Mouse (Mus musculus): ENCODE measurements around the gene Ly6g6d.
A peak's percentile ranks its signal among the peaks of the same experiment; 100 is the strongest.
"Not testable (repeated sequence)": the region's sequence is repeated elsewhere in the genome, so short reads cannot be mapped to it uniquely, and the experiment has no call there.

Ly6g6d gene

DNA sequence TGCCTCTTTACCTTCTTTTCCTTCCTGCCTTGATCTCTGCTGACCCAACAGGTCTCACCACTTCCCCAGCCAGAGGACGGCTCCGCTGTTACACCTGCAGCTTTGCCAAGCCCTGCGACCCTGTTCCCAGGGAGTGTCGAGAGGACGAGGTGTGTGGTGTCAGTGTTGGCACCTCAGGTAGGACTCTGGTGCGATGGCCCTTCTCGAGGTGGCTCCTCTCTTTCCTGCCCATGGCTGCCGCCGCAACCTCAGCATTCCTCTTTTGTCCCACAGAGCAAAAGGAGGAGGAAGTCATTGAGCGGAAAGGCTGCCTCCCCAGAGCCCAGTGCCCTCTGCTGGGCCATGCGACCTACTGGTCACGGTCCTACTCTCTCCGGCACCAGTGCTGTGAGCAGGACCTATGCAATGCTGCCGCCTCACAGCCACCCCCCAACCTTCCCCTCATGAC, at the start of gene Ly6g6d:
TSS of gene Ly6g6d (minus strand) at position 280 of the 448 bp plus-strand sequence.
- no peak for DNase-seq (ENCODE audit: low read depth, low spot score)

DNA sequence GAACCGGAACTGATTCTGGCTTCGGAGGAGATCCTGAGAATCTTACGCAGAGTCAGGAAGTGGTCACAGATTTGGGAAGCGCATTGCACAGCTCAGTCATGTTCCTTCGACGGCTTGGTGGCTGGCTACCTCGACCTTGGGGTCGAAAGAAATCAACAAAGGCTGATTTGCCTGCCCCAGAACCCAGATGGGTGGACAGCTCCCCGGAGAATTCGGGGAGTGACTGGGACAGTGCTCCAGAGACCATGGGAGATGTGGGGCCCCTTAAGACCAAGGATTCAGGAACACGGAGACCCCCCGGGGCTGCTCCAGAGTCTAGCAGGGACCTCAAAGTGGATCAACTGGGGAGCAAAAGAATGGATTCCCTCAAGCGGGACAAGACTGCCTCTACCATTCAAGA, 49.2 kb upstream of the Ly6g6d start:
- DNase-seq (ENCODE audit: low read depth, low spot score), result no peak

DNA sequence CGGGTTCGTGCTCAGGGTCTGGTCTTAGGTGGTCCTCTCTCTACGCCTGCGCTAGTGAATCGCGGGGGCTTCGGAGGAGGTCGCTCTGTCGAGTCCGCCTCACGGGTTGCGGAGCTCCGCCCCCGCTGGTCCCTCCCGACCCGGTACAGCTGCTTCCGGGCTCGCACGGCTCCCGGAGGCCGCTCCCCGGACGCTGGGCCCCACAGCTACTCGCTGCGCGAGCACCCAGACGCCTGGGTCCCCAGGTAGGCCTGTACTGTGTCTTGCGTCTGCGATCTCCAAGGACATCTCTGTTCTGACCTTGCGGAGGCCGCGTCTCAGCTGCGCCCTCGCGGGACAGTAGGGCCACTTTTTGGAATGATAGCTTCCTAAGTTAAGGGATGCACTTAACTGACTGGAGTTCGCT, 48.3 kb upstream of the Ly6g6d start, which contains the start of gene D17H6S53E:
TSS of gene D17H6S53E (plus strand) at position 168 of the 406 bp plus-strand sequence.
- DNase-seq (ENCODE audit: low read depth, low spot score), result peak; percentile 61

GRCm38 (mm10) chr17:35125578-35125977, 47.7 kb upstream of the Ly6g6d start:
- DNase-seq (ENCODE audit: low read depth, low spot score), result no peak

GRCm38 (mm10) chr17:35125081-35125480, 47.2 kb upstream of the Ly6g6d start:
- DNase-seq (ENCODE audit: low read depth, low spot score), result no peak

DNA sequence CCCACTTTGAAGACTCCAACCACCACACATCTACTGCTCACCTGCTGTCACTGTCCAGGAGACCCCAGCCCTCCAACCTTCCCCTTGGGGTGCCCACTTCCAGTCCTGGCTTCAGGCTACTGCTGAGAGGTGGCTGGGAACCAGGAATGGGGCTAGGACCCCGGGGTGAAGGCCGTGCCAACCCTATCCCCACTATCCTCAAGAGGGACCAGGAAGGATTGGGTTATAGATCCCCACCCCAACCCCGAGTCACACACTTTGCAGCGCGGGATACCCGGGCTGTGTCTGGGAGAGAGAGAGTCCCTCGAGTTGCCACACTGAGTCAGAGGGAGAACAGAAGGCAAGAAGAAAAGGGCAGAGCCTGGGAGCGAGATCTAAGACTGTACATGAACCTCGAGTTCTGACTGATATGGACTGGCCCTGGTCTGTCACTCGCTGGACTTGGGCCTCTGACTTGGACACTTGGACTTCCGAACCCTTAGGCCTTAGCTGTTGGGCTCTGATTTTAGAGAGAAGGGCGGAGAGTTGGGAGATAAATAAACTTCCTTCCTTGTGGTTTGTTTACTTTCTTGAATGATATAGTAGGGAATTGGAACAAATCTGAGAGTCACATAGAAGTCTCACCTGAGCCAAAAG, 46.5 kb upstream of the Ly6g6d start:
- not testable (repeated sequence) for DNase-seq (ENCODE audit: low read depth, low spot score)

GRCm38 (mm10) chr17:35123287-35123686, 45.4 kb upstream of the Ly6g6d start:
- DNase-seq (ENCODE audit: low read depth, low spot score), result not testable (repeated sequence)

- peak; percentile 62 for DNase-seq (ENCODE audit: low read depth, low spot score)
These were observed 44.0 kb upstream of the Ly6g6d start, which contains the start of gene Csnk2b for GRCm38 (mm10) chr17:35121871-35122303. TSS of gene Csnk2b (minus strand) at chr17:35122053.

DNA sequence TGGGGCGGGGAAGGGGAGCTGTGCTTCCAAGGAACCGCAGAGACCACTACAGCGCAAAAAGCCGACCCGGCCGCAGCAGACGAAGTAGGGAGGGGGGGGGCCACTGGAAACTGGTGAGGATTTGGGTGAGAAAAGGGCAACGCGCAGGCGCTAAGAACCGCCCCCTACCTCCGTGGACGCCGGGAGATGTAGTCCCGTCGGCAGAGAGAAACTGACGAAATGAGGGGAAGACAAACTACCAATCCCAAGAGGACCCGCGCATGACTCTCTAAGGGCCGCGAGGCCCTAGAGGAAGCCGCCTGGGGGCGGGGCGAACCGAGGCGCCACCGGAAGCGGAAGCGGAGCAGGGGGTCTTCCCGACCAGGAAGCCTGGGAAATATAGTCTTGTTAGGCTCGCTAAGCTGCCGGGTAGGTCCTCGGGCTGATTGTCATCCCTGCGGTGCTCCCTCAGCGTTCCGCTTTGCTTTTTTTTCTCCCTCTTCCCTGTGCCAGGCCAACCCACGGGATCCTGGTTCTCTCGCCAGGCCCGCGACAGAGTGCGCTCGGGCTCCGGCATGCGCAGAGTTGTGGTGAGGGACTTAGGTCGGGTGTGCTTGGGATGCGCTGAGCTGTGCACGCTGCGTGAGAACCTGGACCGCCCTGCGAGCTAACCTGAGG, 43.4 kb upstream of the Ly6g6d start, which contains the start of gene Gpank1:
TSS of gene Gpank1 (plus strand) at position 313 of the 657 bp plus-strand sequence.
- peak; percentile 99 for DNase-seq (ENCODE audit: low read depth, low spot score)

DNA sequence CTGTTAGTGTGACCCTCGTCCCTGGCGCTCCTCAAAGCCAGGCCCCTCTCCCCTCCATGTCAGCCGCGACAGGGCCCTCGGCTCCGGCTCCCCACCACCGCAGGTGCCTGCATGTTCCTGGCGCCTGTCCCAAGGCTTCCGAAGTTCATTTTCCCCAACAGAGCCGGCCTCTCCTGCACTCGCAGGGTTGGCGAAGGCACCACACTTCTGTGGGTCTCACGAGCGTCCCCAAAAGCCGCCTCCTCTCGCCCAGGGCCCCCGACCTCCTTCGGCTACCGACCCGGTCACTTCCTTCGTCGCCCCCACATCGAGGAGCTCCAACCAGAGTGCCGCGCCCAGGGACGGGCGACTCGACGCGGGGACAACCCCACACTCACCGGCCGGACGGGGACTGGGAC, 42.9 kb upstream of the Ly6g6d start:
- no peak for DNase-seq (ENCODE audit: low read depth, low spot score)

DNA sequence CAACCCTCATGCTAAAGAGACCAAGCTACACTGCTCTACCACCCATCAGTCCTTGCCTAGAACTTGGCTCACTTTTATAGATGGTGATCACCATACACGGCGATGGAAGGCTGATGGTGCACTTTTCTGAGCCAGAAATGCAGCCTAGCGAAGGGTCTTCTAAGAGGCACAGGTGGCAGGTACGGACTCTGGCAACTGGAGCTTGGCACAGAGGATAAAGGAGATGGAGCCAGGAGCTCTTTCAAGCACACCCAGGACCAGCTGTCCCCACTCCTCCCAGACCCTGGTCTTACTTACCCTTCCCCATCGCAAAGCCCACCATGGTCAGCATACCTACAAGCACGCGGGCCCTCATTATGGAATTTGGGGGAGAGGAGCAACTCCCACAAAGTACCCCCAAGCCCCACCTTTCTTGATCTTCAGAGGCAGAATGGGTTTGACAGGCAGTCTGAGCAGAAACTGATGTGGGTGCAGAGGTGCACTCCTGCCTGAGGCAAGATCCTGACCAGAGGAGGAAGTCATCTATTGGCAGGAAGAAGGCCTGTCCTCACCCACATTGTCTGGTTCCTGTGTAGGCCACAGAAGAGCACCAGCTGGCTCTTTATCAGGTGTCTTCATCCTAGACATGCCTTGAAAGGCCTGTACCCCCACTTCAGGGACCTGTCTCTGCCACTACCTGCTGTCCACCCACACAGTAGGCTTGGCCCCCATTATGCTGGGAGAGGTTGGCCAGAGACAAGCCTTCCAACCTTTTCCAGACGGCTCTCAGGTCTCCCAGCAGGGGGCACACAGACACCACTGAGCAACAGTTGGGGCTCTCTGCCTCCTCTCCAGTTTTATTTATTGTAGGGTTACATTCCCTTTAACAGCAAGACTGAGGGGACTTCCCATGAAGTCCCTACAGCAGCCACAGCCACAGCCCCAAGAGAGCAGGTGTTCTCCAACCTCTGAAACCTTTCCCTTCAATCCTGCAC, 37.5 kb upstream of the Ly6g6d start, which contains the start of gene Ly6g5b:
TSS of gene Ly6g5b (minus strand) at position 383 of the 974 bp plus-strand sequence.
- no peak for DNase-seq (ENCODE audit: low read depth, low spot score)

DNA sequence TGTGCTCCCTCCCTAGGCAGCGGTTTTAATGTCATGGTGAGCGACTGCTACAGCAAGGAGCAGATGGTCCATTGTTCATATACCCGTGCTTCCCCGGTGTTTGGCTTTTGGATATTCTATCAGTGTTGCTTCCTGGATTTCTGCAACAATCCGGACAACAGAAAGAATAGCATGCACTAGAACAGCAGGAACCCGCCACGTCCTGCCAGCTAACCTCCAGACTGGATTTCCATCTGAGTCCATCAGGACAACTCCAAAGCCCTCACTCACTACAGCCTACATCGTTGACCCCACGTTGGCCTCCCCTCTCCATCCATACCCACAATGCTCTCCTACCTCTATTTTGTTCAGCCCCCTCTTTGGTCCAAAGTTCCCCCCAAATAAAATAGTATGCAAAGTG, 33.9 kb upstream of the Ly6g6d start:
- no peak for DNase-seq (ENCODE audit: low read depth, low spot score)

DNA sequence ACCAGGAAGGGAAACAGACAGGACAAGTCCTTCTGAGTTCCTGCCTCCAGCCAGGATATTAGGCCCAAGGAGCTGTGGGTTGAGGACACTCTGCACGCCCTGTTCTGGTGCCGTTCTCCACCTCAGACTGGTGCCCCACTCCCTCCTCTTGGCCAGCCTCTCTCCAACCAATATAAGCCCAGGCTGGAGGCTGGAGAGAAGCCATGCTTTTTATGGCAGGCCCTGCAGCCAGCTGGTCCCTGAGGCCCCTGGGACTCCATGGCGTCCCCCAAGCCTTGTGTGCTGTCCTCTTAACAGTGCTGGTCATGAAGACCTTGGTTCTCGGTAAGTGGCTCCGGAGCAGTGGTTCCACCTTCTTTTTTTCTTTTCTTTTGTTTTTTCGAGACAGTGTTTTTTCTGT, 30.2 kb upstream of the Ly6g6d start, which contains the start of gene Ly6g5c:
TSS of gene Ly6g5c (plus strand) at position 183 of the 400 bp plus-strand sequence.
- DNase-seq (ENCODE audit: low read depth, low spot score), result no peak

DNA sequence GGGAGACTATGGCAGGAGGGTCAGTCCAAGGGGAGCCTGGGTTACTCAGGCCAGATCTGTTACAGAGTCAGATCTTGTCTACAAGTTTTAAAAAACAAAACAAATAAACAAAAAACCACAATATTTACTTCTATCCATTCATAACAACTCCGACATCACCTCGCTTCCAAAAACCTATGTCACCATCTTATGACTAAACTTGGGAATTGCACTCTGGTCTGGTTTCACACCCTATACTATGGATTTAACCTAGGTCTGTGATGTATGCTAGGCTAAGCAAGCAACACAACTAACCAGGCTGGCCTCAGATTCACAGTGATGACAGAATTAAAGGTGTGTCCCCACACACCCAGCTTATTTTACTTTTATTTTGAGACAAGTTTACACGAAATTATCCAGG, 28.7 kb upstream of the Ly6g6d start:
- DNase-seq (ENCODE audit: low read depth, low spot score), result no peak

GRCm38 (mm10) chr17:35105740-35106389, 28.0 kb upstream of the Ly6g6d start:
- DNase-seq (ENCODE audit: low read depth, low spot score), result no peak

DNA sequence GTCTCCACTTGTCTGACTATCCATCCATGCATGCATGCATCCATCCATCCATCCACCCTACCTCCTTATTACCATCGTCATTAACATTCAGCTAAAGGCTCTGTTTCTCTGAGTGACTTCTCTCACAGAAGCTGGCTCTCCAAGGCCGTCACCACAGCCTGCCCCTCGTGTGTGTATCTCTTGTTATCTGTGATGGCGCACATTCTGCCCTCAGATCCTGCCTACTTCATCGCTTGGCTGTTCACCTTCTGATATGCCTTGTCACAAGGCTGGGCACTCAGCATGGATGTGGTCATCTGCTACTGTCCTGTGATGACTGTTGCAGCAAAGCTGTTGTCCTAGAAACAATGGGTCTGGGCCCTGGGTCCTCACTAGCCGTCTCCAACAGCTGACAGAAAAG, 26.9 kb upstream of the Ly6g6d start:
- no peak for DNase-seq (ENCODE audit: low read depth, low spot score)

- DNase-seq (ENCODE audit: low read depth, low spot score), result no peak
These were observed 26.2 kb upstream of the Ly6g6d start for GRCm38 (mm10) chr17:35104079-35104478.

DNA sequence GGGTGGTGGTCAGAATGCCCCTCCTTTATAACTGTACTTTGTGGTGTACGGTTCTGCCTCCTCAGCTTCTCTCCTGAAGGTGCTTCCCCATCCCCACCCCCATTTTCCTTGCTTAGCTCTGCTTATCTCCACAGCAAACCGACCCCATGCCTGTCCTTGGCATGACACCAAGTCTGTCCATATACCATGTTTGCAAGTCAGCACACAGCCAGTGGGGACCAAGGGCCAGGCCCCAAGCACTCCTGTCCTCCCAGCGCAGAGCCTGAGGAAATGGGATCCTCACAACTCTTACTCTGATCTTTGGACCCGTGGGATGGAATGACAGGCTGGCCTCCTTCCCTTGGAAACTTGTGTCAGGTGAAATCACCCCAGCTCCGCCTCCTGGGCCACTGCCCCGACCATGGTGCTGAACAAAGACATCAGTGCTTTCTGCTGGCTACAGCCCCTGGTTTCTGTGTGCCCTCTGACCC, 25.4 kb upstream of the Ly6g6d start:
- DNase-seq (ENCODE audit: low read depth, low spot score), result no peak

DNA sequence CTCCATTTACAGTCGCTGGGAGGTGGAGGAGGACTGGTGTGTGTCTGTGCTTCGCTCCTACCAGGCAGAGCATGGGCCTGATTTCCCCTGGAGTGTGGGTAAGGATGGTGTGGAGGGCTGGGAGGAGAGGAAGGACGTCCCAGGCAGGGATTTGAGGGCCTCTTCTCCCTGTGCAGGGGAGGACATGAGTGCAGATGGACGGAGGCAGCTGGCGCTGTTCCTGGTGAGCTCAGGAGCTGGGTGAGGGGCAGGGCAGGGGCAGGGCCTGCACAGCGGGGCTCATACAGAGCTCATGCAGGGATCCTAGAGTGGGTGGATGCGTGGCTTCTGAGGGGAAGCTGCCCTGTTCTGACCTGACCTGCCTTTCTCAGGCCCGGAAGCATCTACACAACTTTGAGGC, 24.4 kb upstream of the Ly6g6d start:
- no peak for DNase-seq (ENCODE audit: low read depth, low spot score)

GRCm38 (mm10) chr17:35101161-35101560, 23.3 kb upstream of the Ly6g6d start:
- DNase-seq (ENCODE audit: low read depth, low spot score), result no peak

DNA sequence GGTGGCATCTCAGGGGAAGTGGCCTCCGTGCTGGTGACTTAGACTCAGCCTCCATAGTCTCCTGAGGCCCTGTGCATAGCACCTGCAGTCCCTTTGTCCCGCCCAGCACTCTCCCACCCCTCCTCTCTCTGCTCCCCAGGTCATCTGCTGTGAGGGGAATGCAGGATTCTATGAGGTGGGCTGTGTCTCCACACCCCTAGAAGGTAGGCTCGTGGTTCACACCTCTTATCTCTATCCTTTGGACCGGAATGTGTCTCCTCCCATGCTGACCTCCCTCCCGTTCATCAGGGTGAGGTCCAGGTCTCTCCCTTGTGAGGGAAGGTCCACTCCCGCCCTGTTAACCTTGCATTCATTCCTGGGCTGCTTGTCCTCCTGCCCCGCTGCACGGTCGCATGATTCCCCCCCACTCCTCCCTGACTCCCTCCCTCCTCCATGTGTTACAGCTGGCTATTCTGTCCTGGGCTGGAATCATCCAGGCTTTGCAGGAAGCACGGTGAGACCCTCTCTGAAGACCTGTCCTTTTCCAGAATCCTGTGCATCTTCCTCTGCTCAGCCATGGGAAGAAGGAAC, 22.4 kb upstream of the Ly6g6d start:
- no peak for DNase-seq (ENCODE audit: low read depth, low spot score)
